Mouse (Mus musculus) stomach, postnatal 0 days (tissue): ENCODE data around the gene Cdk19.
A peak's percentile ranks its signal among the peaks of the same experiment; 100 is the strongest.

Source experiments
- CTCF ChIP-seq: IDR thresholded peaks from 2 replicates; pipeline ENCODE4 v1.5.1; 2016; ENCODE audit warnings: antibody characterized with exemption, low read depth, mild to moderate bottlenecking, moderate library complexity
- EP300 ChIP-seq: optimal IDR thresholded peaks from 2 replicates; pipeline ENCODE3; 2016; ENCODE audit warnings: antibody characterized with exemption

DNA sequence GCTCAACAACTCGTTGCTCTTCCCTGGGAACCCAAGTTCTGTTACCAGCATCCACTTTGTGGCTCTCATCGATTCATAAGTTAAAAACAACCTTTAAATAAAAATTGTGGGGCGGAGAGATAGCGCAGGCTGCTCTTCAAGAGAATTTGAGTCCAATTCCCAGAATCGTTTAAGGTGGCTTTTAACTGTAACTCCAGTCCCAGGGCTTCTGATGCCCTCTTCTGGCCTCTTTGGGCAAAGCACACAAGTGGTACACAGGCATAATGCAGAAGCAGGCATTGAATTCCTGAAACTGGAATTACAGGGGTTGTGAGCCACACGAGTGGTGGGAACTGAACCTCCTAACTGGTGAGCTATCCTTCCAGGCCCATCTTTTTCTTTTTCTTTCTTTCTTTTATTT lies 190.3 kb downstream of the Cdk19 start:
- peak; percentile 78 for TF ChIP-seq CTCF
- no peak for TF ChIP-seq EP300
